Mouse (Mus musculus) lung, adult 2 months (tissue): ENCODE data around the gene Smim15.

ENCODE experiments used
- CTCF ChIP-seq: fragments of 200-500 bp; IDR thresholded peaks from 2 replicates; pipeline ENCODE4 v1.5.1; 2011; ENCODE audit warnings: mild to moderate bottlenecking, low read length, control low read depth; ENCODE audit not compliant: insufficient read depth
- POLR2A ChIP-seq: fragments of 200-500 bp; IDR thresholded peaks from 2 replicates; pipeline ENCODE4 v1.6.1; 2011; ENCODE audit warnings: low read depth, mild to moderate bottlenecking, control low read depth, low read length, borderline replicate concordance; ENCODE audit errors: extremely low read depth

DNA sequence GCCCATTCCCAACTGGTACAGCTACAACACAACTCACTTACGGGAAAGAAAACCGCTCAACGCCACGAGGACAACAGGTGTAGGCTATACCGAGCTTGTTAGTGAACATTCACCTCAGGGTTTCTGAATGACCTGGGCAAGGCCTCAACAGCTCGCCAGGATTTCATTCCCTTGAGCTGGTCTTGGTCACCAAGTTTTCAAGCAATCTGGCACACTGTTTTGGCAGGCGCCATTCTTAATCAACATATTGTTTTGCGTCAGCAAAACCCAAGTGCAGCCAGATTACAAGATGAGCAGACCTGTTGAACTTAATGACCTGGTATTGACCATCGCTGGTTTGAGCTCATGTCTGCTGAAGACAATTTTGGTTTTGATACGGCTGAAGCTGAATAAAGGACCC, 25.9 kb downstream of the Smim15 start:
- TF ChIP-seq CTCF: no peak
- no peak for TF ChIP-seq POLR2A
